Mouse (Mus musculus) adrenal gland, postnatal 25 days (tissue): ENCODE results near the gene Copb2. TPM values are rescaled to one million over a fixed set of nuclear protein-coding genes. Genes with fewer than 3 reads are reported as not detected.

Source experiments
- DNase-seq: peaks from one replicate; pipeline ENCODE4 v3.0.0; 2021; ENCODE audit warnings: mixed read lengths
- long read RNA-seq: library from polyadenylated mRNA; stranded (forward); transcript quantifications from one replicate; pipeline ENCODE4 v2.0.0, GENCODE M21; 2021
- total RNA-seq: library from RNA; stranded (reverse); gene quantifications from 2 replicates; pipeline ENCODE4 v1.2.3, GENCODE M21; 2021

Gene Copb2
- total RNA-seq, result 112 and 124 TPM in 2 replicates
- long read RNA-seq, transcript Copb2-201 (22 exons, 3,050 nt), result major isoform, 114 of 173 reads
- long read RNA-seq, partial matches to known transcripts, result 37 of 173 reads
- long read RNA-seq, other reads (novel, unspliced or antisense), result 22 of 173 reads

GRCm38 (mm10) chr9:98563137-98564126, at the start of gene Copb2:
TSS of gene Copb2 (plus strand) at chr9:98563721.
- peak; percentile 99 for DNase-seq

DNA sequence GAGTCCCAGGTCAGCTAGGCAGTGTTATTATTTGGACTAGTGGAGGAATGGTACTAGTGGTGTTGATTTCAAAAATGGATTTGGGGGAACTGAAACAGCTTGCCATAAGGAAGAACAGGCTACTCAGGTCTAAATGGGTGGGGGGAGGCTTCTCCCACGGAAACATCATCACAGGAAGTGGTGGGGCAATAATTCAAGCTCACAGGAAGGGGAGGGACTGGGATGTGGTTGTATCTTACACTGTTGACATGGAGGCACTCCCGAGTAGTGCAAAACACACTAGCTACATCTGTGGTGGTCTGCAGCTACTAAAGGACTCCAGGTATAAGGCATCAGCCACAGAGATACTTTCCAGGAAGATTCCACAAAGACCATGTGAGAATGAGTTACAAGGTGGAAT, 39.6 kb upstream of the Copb2 start:
- no peak for DNase-seq

DNA sequence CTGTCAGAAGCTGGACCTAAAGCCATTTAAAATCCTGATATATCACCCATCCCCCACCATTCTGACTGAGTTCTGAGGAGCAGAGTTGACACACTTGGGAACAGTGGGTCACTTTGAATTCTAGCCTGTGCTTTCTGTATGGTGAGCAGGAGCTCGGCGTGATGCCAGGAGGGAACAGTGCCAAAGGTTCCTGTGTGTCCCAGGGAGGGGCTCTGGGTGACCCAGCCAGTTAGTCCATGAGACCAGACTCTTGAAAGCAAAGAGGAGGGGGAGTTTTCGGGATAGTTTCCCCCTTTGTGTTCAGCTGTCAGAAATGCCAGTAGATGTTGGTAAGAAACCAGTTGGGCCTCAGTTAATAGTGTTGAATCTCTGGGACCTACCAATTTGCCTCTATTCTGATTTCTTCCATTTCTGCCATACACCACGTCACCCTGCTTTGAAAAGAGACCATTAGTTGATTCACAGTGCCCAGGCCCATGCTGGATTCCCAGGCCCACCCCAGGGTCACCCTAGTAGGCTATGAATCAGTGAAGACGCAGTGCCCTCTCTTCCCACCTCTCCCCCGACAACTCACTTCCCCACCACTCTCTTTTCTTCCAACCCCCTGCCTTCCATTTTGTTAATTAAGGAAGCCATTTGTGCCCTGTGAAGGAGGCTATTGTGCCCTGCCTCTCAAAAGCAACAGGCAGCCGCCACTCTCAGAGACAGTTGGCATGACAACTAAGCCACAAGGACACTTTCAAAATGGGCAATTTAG, 38.6 kb upstream of the Copb2 start:
- DNase-seq, result peak; percentile 15

GRCm38 (mm10) chr9:98525543-98525924, 38.0 kb upstream of the Copb2 start:
- DNase-seq, result no peak

DNA sequence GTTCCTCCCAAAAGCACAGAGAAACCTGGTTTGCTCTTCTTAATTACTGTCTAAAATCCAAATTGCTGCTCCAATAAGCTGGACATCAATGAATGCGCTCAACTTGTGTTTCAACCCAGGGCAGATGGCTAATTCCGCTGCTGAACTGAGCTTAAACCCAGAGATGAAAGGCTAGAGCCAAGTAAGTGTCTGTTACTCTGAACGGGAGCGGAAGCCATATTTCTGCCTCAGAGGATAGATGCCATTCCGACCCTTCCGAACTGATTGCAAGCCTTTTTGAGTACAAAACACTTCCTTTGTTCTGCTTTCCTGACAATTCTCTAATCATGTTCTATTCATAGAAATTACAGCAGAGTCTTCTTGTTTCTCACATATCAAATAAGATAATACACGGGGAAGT, 36.3 kb upstream of the Copb2 start:
- DNase-seq, result no peak

GRCm38 (mm10) chr9:98529776-98530175, 33.7 kb upstream of the Copb2 start:
- DNase-seq, result no peak

DNA sequence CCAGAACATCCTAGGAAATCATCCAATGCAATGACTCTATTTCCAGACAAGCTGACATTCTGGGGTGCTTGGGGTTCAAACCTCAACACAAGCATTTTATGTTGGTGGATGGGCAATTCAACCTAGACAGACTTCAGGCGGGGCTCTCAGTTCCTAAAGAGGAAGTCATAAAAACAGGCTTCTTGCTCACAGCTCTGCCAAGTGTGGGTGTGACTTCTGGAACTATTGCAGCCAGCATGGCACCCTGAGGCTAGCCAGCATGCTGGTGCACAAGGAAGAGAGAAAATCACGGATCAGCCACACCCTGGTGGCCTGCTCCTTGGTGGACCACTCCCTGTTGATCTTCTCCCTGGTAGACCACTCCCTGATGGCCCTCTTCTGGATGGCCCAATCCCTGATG, 32.5 kb upstream of the Copb2 start:
- no peak for DNase-seq

- no peak for DNase-seq
These were observed 28.7 kb upstream of the Copb2 start for GRCm38 (mm10) chr9:98534675-98535280.

DNA sequence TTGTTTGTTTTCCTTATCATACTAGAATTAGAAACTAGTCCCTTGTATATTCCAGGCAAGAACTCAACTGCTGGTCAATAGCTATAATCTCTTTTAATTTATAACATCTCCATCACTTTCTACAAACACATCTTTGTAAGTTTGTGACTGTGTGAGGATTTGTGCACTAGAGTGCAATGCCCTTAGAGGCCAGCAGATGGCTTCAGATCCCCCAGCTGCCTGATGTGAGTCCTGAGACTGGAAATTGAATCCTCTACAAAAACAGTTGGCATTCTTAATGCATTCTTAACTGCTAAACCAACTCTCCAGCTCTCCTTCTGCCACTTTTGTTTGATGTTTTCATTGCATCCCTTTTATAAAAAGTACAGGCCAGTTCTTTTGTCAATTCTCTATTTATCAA, 27.8 kb upstream of the Copb2 start:
- no peak for DNase-seq

DNA sequence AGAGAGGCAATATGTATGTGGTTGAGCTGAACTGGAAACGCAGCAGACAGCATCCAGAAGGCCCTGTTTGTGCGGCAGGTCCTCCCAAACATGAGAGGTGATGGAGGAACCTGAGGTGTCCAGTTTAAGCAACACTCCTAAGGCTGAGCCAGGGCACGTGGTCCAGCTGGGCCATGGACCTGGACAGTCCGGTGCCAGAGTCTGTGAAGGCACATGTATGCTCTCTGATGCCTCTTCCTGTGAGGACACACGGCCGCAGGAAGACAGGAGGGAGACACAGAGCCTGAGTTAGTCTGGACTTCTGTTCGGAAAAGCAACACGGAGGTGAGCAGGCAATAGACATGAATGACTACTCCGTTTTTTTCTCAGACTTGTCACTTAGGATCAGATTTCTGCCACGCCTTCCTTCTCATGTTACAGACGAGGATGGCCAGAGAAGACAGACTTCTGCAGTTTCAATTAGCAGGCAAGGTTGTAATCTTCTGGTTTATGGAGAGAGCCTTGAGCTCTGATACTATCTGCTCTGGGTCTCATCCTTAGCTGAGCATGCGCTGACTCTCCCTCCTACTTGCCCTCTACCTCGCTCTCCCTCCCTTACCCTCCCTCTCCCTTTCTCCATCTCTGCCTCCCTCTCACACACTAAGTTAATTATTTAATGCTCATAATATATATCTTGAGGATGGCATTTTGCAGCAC, 25.4 kb upstream of the Copb2 start:
- DNase-seq, result no peak

- peak; percentile 37 for DNase-seq
These were observed 24.7 kb upstream of the Copb2 start for GRCm38 (mm10) chr9:98538713-98539360.

DNA sequence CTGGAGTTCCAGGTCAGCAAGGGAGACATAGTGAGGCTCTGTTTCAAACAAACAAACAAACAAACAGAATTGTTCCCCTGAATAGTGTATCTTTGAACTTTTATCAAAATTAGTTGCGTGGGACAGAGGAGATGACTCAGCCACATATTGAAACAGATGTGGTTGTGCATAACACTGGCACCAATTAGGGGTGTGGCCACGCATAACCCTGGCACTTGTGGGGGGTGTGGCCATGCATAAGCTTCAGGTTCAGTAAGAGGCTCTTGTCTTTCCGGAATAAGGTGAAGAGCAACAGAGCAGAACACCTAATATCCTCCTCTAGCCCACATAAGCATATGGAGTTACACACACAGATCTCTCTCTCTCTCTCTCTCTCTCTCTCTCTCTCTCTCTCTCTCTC, 19.5 kb upstream of the Copb2 start:
- DNase-seq, result no peak

DNA sequence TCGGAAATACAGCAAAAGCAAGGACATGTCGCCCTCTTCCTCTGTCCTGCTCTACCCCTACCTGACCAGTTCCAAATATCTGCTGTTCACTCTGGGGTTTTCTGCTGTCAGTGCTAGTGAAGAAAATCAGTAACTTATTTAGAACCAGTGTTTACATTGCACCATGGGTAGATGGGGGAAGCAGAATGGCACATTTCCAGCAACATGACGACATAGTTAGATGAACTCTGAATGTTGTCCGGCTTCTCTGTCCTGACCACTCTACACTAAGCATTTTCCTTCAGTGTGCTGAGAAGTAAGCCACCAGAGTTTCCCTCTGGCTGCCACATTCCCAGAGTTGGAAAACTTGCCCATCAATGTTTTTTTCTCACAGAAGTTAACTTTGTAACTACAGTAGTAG, 20.3 kb downstream of the Copb2 start:
- DNase-seq, result no peak

DNA sequence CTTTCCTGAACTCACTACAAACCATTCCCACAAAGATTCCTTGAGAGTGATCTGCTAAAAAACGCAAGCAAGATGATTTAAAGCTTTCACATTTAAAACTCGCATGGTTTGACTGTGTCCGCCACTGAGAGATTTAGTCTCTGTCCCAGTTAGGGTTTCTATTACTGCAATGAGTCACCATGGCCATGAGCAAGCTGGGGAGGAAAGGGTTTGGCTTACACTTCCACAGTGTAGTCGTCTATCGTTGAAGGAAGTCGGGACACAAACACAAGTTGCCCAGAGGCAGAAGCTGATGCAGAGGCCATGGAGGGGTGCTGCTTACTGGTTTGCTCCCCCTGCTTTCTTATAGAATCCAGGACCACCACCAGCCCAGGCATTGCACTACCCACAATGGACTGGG, 36.6 kb downstream of the Copb2 start:
- peak; percentile 13 for DNase-seq

DNA sequence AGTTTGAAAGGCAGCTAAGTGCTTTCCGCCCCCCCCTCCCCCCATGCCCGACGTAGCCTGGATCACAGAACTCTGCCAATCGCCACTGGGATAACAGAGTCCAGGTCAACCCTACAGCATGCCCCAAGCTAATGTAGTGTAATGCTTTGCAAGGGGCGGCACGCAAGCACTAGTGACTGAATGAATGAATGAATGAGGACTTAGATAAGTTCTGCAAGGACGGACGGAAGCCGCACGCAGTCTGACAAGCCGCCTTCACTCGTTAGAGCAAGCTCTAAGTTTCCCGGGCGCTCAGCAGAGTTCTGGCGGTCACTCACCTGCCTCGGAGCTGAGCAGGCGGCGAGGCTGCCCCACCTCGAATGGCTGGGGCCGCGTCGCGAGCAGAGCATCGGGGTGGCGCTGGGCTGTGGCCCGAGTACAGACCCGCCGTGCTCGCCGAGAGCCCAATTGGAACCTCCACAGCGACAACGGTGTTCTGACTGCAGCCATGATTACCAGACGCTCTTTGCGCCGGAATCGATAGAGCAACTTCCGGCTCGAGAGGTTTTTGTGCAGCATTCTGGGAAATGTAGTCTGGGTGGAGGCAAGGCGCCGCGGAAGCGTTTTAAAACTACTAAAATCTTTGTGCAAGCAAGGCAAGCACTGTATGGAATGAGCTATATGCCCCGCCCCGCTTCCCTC, 37.8 kb downstream of the Copb2 start, which contains the start of gene Mrps22:
TSS of gene Mrps22 (minus strand) at position 505 of the 681 bp plus-strand sequence.
- peak; percentile 70 for DNase-seq

GRCm38 (mm10) chr9:98601837-98602359, 38.4 kb downstream of the Copb2 start:
- DNase-seq, result no peak

DNA sequence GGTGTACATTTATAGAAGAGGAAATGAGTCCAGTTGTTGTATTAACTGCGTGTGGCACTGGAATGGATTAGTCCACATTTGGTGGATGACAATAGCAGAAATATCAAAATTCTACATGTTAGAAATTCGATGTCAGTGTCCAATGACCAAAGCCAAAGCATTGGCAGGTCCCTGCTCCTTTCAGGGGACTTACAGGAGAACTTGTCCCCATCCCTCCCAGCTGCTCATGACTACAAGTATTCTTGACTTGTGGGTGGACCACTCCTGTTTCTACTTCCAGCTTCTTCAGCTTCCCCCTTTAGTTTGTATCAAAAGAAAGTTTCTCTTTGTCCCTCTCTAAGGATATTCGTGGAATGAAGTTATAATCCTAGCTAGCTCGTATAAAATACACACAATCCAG, 41.4 kb downstream of the Copb2 start:
- no peak for DNase-seq

DNA sequence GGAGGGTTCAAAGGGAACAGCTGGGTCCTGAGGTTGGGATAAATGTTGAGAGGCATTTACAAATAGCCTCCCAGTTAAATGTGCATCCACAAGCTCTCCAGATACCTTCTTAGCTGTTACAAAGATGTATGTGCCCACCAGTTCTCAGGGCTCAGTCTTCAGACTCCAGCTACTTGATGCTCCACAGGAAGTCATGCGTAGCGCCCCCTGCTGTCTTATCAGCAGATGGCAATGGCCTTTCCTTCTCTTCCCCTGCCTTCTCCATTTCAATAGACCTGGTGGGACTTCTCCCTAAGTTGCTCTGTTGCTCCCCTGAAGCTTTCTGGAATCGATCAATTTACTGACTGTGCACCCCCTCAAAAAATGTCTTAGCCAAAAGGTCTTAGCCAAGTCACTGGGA, 65.0 kb downstream of the Copb2 start:
- DNase-seq, result no peak

GRCm38 (mm10) chr9:98633287-98634162, 70.0 kb downstream of the Copb2 start:
- DNase-seq, result no peak
